Mouse (Mus musculus) G1E (cell line): ENCODE data around the gene Ralbp1. TPM values are rescaled to one million over a fixed set of nuclear protein-coding genes. Genes with fewer than 3 reads are reported as not detected.

ENCODE experiments used
- ATAC-seq: 2 replicates; pipeline ENCODE4 v1.8.0; 2016; ENCODE audit warnings: mild to moderate bottlenecking; ENCODE audit not compliant: insufficient number of reproducible peaks, poor library complexity, low FRiP score, severe bottlenecking; ENCODE audit errors: extremely low read depth
- DNase-seq: peaks from one replicate; pipeline ENCODE4 v3.0.0; 2012; ENCODE audit warnings: low spot score
- H3K27me3 ChIP-seq: 2 replicates; pipeline ENCODE4 v1.6.1; 2012; ENCODE audit warnings: mild to moderate bottlenecking, low read length, inconsistent platforms; ENCODE audit not compliant: insufficient read depth
- H3K36me3 ChIP-seq: replicated peaks from 2 replicates; pipeline ENCODE3; 2012; ENCODE audit warnings: mild to moderate bottlenecking, inconsistent platforms
- H3K4me1 ChIP-seq: 2 replicates; pipeline ENCODE4 v1.6.1; 2012; ENCODE audit warnings: low read depth, low read length, inconsistent platforms, mixed read lengths; ENCODE audit not compliant: insufficient read depth
- H3K4me3 ChIP-seq: 2 replicates; pipeline ENCODE4 v1.5.1; 2012; ENCODE audit warnings: low read depth, mild to moderate bottlenecking, inconsistent platforms, low read length, moderate library complexity, mixed read lengths
- H3K9me3 ChIP-seq: replicated peaks from 2 replicates; pipeline ENCODE4 v1.6.1; 2012; ENCODE audit warnings: inconsistent platforms
- CTCF ChIP-seq: IDR thresholded peaks from 2 replicates; pipeline ENCODE4 v1.5.1; 2012; ENCODE audit warnings: low read depth, low read length, inconsistent platforms, mixed read lengths
- GATA1 ChIP-seq: IDR thresholded peaks from 2 replicates; pipeline ENCODE4 v1.6.1; 2012; ENCODE audit warnings: borderline replicate concordance, low read length, inconsistent platforms, mixed read lengths
- GATA2 ChIP-seq: IDR thresholded peaks from 2 replicates; pipeline ENCODE4 v1.6.1; 2012; ENCODE audit warnings: low read depth, low read length, inconsistent platforms, borderline replicate concordance
- POLR2AphosphoS5 ChIP-seq: IDR thresholded peaks from 2 replicates; pipeline ENCODE4 v1.6.1; 2012; ENCODE audit warnings: low read depth, low read length, inconsistent platforms; ENCODE audit not compliant: insufficient replicate concordance
- TAL1 ChIP-seq: conservative IDR thresholded peaks from 2 replicates; pipeline ENCODE4 v1.6.1; 2012; ENCODE audit warnings: low read depth, low read length, inconsistent platforms, mixed read lengths
- polyA plus RNA-seq: library from polyadenylated mRNA; stranded (reverse); fragments of >175 nt; gene quantifications from 2 replicates; pipeline ENCODE4 v1.2.3, GENCODE M21; 2012
- total RNA-seq, 2 experiments: library from RNA; stranded (forward) in 1 of 2; stranded (reverse) in 1 of 2; fragments of 200-1000 nt in 1 of 2; fragments of >200 nt in 1 of 2; fragmentation: Nextera tagmentation in 1 of 2; gene quantifications; 2 replicates each; pipeline ENCODE4 v1.2.3; 2014 to 2017

Gene Ralbp1
- total and polyA plus RNA-seq, 3 experiments: 32.5 to 69.1 (median 54.8) TPM

GRCm38 (mm10) chr17:65850487-65850886 is 35.1 kb downstream of the Ralbp1 start:
- ATAC-seq: no peak
- H3K4me3 ChIP-seq: no peak overlapping the region
- H3K36me3 ChIP-seq: peaks cover 87% of the 10 kb centered on the region
- DNase-seq: no peak
- H3K4me1 ChIP-seq: no peaks in the 10 kb centered on the region; the same call in 1 of the 2 replicates
- no peaks in the 10 kb centered on the region for H3K27me3 ChIP-seq
- no peak for TF ChIP-seq GATA1
- TF ChIP-seq POLR2AphosphoS5: no peak
- TF ChIP-seq TAL1: no peak
- no peak for TF ChIP-seq CTCF
- TF ChIP-seq GATA2: no peak
- peaks cover 9% of the 10 kb centered on the region for H3K9me3 ChIP-seq

GRCm38 (mm10) chr17:65847694-65848449 is 37.7 kb downstream of the Ralbp1 start:
- no peak overlapping the region for H3K4me3 ChIP-seq
- H3K4me1 ChIP-seq: no peaks in the 10 kb centered on the region; the same call in 1 of the 2 replicates
- peaks cover 89% of the 10 kb centered on the region for H3K36me3 ChIP-seq
- ATAC-seq (no peak), DNase-seq (no peak)
- H3K27me3 ChIP-seq: no peaks in the 10 kb centered on the region
- no peaks in the 10 kb centered on the region for H3K9me3 ChIP-seq
- TF ChIP-seq GATA1 (no peak), CTCF (no peak), POLR2AphosphoS5 (no peak), TAL1 (no peak), GATA2 (no peak)

- Histone ChIP-seq H3K27me3 (no peaks in the 10 kb centered on the region), H3K36me3 (peaks cover 87% of the 10 kb centered on the region), H3K4me1 (peaks cover 4% of the 10 kb centered on the region; the same call in 1 of the 2 replicates), H3K9me3 (no peaks in the 10 kb centered on the region), H3K4me3 (no peak overlapping the region)
- ATAC-seq (no peak), DNase-seq (no peak)
- TF ChIP-seq GATA2 (no peak), CTCF (no peak), POLR2AphosphoS5 (no peak), TAL1 (no peak)
Measured at GRCm38 (mm10) chr17:65845423-65845822, 40.2 kb downstream of the Ralbp1 start.

- DNase-seq (no peak), ATAC-seq (no peak)
- peaks cover 88% of the 10 kb centered on the region for H3K36me3 ChIP-seq
- no peak for TF ChIP-seq GATA2
- TF ChIP-seq CTCF: no peak
- no peak for TF ChIP-seq POLR2AphosphoS5
- no peak for TF ChIP-seq TAL1
- no peak for TF ChIP-seq GATA1
- H3K4me1 ChIP-seq: peaks cover 6% of the 10 kb centered on the region; the same call in 1 of the 2 replicates
- H3K27me3 ChIP-seq: no peaks in the 10 kb centered on the region
- H3K4me3 ChIP-seq: no peak overlapping the region
- no peaks in the 10 kb centered on the region for H3K9me3 ChIP-seq
Measured at GRCm38 (mm10) chr17:65842669-65843381, 42.8 kb downstream of the Ralbp1 start.

GRCm38 (mm10) chr17:65839541-65840256 is 45.9 kb downstream of the Ralbp1 start:
- H3K27me3 ChIP-seq: no peaks in the 10 kb centered on the region
- H3K4me1 ChIP-seq: peaks cover 6% of the 10 kb centered on the region; the same call in 1 of the 2 replicates
- H3K9me3 ChIP-seq: no peaks in the 10 kb centered on the region
- H3K4me3 ChIP-seq: no peak overlapping the region
- H3K36me3 ChIP-seq: peaks cover 95% of the 10 kb centered on the region
- TF ChIP-seq CTCF (no peak), GATA2 (no peak), POLR2AphosphoS5 (no peak), TAL1 (no peak), GATA1 (no peak)
- DNase-seq (no peak), ATAC-seq (no peak)
